Mouse (Mus musculus): ENCODE measurements around the gene 6430628N08Rik.

Gene 6430628N08Rik

GRCm38 (mm10) chr4:115939295-115940102, 49.0 kb downstream of the 6430628N08Rik start, which contains the start of gene Dmbx1:
Gene Dmbx1, minus strand, starts transcription at chr4:115939926.
- DNase-seq (ENCODE audit: low read depth, low spot score) = peak; percentile 87

- no peak for DNase-seq (ENCODE audit: low read depth, low spot score)
These were observed 50.2 kb downstream of the 6430628N08Rik start for GRCm38 (mm10) chr4:115940681-115941080.

- no peak for DNase-seq (ENCODE audit: low read depth, low spot score)
These were observed 50.9 kb downstream of the 6430628N08Rik start for GRCm38 (mm10) chr4:115941242-115941820.

- no peak for DNase-seq (ENCODE audit: low read depth, low spot score)
These were observed 53.3 kb downstream of the 6430628N08Rik start for GRCm38 (mm10) chr4:115943669-115944314.

Data from R1 (cell line).